Mouse (Mus musculus): Measurements from ENCODE around the gene Zfp280b.

GRCm38 (mm10) chr10:75990430-75991042, 41.9 kb upstream of the Zfp280b start:
- TF ChIP-seq POLR2A (IDR thresholded peaks at IDR 0.05; ENCODE audit: low read depth, low read length): no peak
- TF ChIP-seq CTCF (conservative IDR thresholded peaks at IDR 0.05 in 1 of 2, IDR thresholded peaks at IDR 0.05 in 1 of 2; ENCODE audit: low read depth in 2 of 2, low read length in 2 of 2): no peak
- no peak for TF ChIP-seq SIN3A (IDR thresholded peaks at IDR 0.05; ENCODE audit: low read length)
- no peak for TF ChIP-seq USF1 (IDR thresholded peaks at IDR 0.05; ENCODE audit: low read depth, low read length)
- TF ChIP-seq BHLHE40 (IDR thresholded peaks at IDR 0.05; ENCODE audit: low read depth, low read length): no peak
- TF ChIP-seq MYC (IDR thresholded peaks at IDR 0.05; ENCODE audit: low read depth, low read length): no peak
- no peak for TF ChIP-seq MAFK (IDR thresholded peaks at IDR 0.05; ENCODE audit: insufficient replicate concordance, low read length)
- TF ChIP-seq GABPA (IDR thresholded peaks at IDR 0.05; ENCODE audit: insufficient replicate concordance, low read depth, low read length): no peak
- TF ChIP-seq HCFC1 (IDR thresholded peaks at IDR 0.05; ENCODE audit: low read depth, low read length): no peak
- TF ChIP-seq ETS1 (conservative IDR thresholded peaks at IDR 0.05; ENCODE audit: low read depth, low read length): no peak
- TF ChIP-seq NRF1 (IDR thresholded peaks at IDR 0.05; ENCODE audit: low read depth, low read length): no peak
- no peak for TF ChIP-seq MAX (IDR thresholded peaks at IDR 0.05; ENCODE audit: low read length)
- no peak for TF ChIP-seq ZNF384 (IDR thresholded peaks at IDR 0.05; ENCODE audit: low read depth, low read length)

Data from CH12.LX (cell line).